Mouse (Mus musculus): ENCODE measurements around the gene Smim13.

GRCm38 (mm10) chr13:41320749-41321148 lies 71.1 kb downstream of the Smim13 start:
- TF ChIP-seq POLR2A (IDR thresholded peaks at IDR 0.05; ENCODE audit: control insufficient read depth, extremely low read depth, insufficient read depth, low read length, poor library complexity) (no peak), CTCF (IDR thresholded peaks at IDR 0.05; ENCODE audit: borderline replicate concordance, control insufficient read depth, extremely low read depth, insufficient read depth, low read length, poor library complexity) (no peak)
